ENCODE assay signal across 10 mouse cellular contexts in the genomic region with DNA sequence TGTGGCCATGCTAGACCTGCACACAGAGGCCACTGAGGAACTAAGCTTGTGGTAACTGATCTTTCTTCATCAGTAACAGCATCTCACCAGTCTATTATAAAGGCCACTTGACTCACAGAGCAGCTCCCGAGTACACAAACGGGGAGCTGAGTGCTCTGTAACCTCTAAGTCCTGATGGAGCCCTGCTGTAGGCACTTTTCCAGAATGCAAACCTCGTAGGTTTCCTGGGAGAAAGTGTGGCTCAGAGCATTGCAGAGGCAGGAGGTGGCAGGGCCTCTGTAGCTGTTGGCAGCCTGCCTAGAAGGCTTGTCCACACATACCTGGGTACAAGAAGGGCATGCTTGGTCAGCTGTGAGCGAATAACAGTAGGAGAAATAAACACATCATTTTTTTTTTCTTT. TPM values are rescaled to one million over a fixed set of nuclear protein-coding genes. Genes with fewer than 3 reads are reported as not detected.
DNase-seq lines count a peak whose midpoint lies in the region; ATAC-seq lines count a peak whose summit lies in the region.
"Had no signal": no experiment of that assay in that cellular context is flagged by ENCODE, and none has a peak within 500 bp of the region (broad histone marks: within the 10 kb centered on the region; RNA-seq: fewer than 3 reads in every experiment).

No protein-coding gene starts in this region.

- DNase-seq in cerebellum, adult 9-10 months, result peak; percentile 4
- no peak for DNase-seq in cerebellum, adult 11-12 months
- DNase-seq in 3T3-L1 (ENCODE audit: low read depth, low spot score), result peak; percentile 67
- DNase-seq in hindbrain, embryonic 14.5 days (ENCODE audit: low spot score), result peak; percentile 52
- no peak for DNase-seq in frontal cortex, adult 2 months (ENCODE audit: extremely low spot score in 1 of 2, low spot score in 1 of 2)
- no peak for DNase-seq in liver
- DNase-seq in spleen, adult 18-20 months, result no peak

- peak overlapping the region; percentile 39; the same call in 1 of the 2 replicates for H3K9ac ChIP-seq in hindbrain, embryonic 14.5 days
- no peak overlapping the region for H3K9ac ChIP-seq in lung, embryonic 15.5 days

- no peaks in the 10 kb centered on the region for H3K9me3 ChIP-seq in hindbrain, embryonic 14.5 days (ENCODE audit: control insufficient read depth, low read length)
- H3K9me3 ChIP-seq in lung, embryonic 15.5 days, result no peaks in the 10 kb centered on the region

- H3K4me3 ChIP-seq in hindbrain, embryonic 14.5 days (replicated peaks; ENCODE audit: low read length), result no peak overlapping the region
- no peak overlapping the region for H3K4me3 ChIP-seq in lung, embryonic 15.5 days
- H3K4me3 ChIP-seq: megakaryocyte, embryonic 14.5 days had no signal

- 20% methylated on average over 4 of the region's 4 CpGs for WGBS in hindbrain, embryonic 14.5 days
- WGBS in lung, embryonic 15.5 days, result 8% methylated on average over 4 of the region's 4 CpGs

- H3K36me3 ChIP-seq in hindbrain, embryonic 14.5 days (replicated peaks; ENCODE audit: control insufficient read depth, insufficient read depth), result no peaks in the 10 kb centered on the region
- H3K36me3 ChIP-seq in lung, embryonic 15.5 days, result no peaks in the 10 kb centered on the region

- no peaks in the 10 kb centered on the region for H3K27me3 ChIP-seq in hindbrain, embryonic 14.5 days (ENCODE audit: control insufficient read depth, insufficient read depth, low read length)
- no peaks in the 10 kb centered on the region for H3K27me3 ChIP-seq in lung, embryonic 15.5 days
- H3K27me3 ChIP-seq: CH12.LX had no signal

- H3K4me1 ChIP-seq in hindbrain, embryonic 14.5 days (replicated peaks; ENCODE audit: control insufficient read depth, insufficient read depth, low read length), result peaks cover 22% of the 10 kb centered on the region
- peaks cover 16% of the 10 kb centered on the region; the same call in 1 of the 2 replicates for H3K4me1 ChIP-seq in lung, embryonic 15.5 days

- H3K4me2 ChIP-seq in hindbrain, embryonic 14.5 days (replicated peaks), result peak overlapping the region; percentile 26; the same call in 1 of the 2 replicates
- peak overlapping the region; percentile 34; the same call in 1 of the 2 replicates for H3K4me2 ChIP-seq in lung, embryonic 15.5 days

- peak overlapping the region; percentile 88 for H3K27ac ChIP-seq in hindbrain, embryonic 14.5 days
- H3K27ac ChIP-seq in lung, embryonic 15.5 days, result peak overlapping the region; percentile 29; the same call in 1 of the 2 replicates

- 0 out of 2 replicates have a peak, but pooled peaks have one; percentile 19 for ATAC-seq in hindbrain, embryonic 14.5 days (ENCODE audit: low FRiP score)
- ATAC-seq in lung, embryonic 15.5 days (ENCODE audit: borderline replicate concordance, extremely low read depth, low FRiP score, low TSS enrichment), result peak; percentile 92

RNA-seq across cellular contexts. Expression of gene Slc6a5, which starts 27.7 kb away (rescaled TPM):
- 11.8 and 14.2 TPM in 2 replicates for polyA plus RNA-seq in hindbrain, embryonic 14.5 days (2014; fragmentation: Nextera tagmentation; extraction: Ambion mirVana)
- 0.02 and 0.10 TPM in 2 replicates for polyA plus RNA-seq in lung, embryonic 15.5 days (2015; fragmentation: Nextera tagmentation; extraction: Ambion mirVana)
- polyA plus RNA-seq in frontal cortex, adult 2 months (2012; rRNA removed), result 0.04 and 0.11 TPM in 2 replicates

Comparison
In these comparisons a context has a peak if more than half of its experiments do, and no peak if none do; other contexts are left out.
1. DNase-seq: peak in cerebellum, adult 9-10 months (single experiment), 3T3-L1 (single experiment) and hindbrain, embryonic 14.5 days (single experiment); none in cerebellum, adult 11-12 months (single experiment), frontal cortex, adult 2 months (0 of 2), liver (single experiment) and spleen, adult 18-20 months (0 of 2).
2. RNA of gene Slc6a5, which starts 27.7 kb away (polyA plus RNA-seq): 11.8 to 14.2 TPM in hindbrain, embryonic 14.5 days; 0.04 to 0.11 TPM in frontal cortex, adult 2 months and 0.02 to 0.10 TPM in lung, embryonic 15.5 days; every median in the first group is over 10 times any median in the second.